Mouse (Mus musculus) splenic B cell, adult 2 months (primary cell): ENCODE results near the gene Acot10.
"Not testable (repeated sequence)": the region's sequence is repeated elsewhere in the genome, so short reads cannot be mapped to it uniquely, and the experiment has no call there.

ENCODE experiments used
- DNase-seq: peaks from one replicate; pipeline ENCODE4 v3.0.0-alpha.2; 2011; ENCODE audit warnings: low read depth, low spot score
- H3K27me3 ChIP-seq: 2 replicates; pipeline ENCODE4 v1.6.1; 2012; ENCODE audit warnings: mild to moderate bottlenecking, low read length, moderate library complexity, mixed read lengths; ENCODE audit not compliant: control insufficient read depth, poor library complexity, insufficient read depth, severe bottlenecking
- H3K36me3 ChIP-seq: 2 replicates; pipeline ENCODE4 v1.6.1; 2012; ENCODE audit warnings: mild to moderate bottlenecking, low read length, moderate library complexity, mixed read lengths; ENCODE audit not compliant: control insufficient read depth, poor library complexity, insufficient read depth, severe bottlenecking

The Acot10 gene

GRCm38 (mm10) chr15:20666650-20667049 lies at the start of gene Acot10:
Gene Acot10 (minus strand): TSS chr15:20666750.
- Histone ChIP-seq H3K27me3 (no peaks in the 10 kb centered on the region), H3K36me3 (no peaks in the 10 kb centered on the region)
- no peak for DNase-seq

GRCm38 (mm10) chr15:20711859-20712258 lies 45.3 kb upstream of the Acot10 start:
- Histone ChIP-seq H3K27me3 (no peaks in the 10 kb centered on the region), H3K36me3 (no peaks in the 10 kb centered on the region)
- DNase-seq, result no peak

GRCm38 (mm10) chr15:20696229-20696628 lies 29.7 kb upstream of the Acot10 start:
- Histone ChIP-seq H3K36me3 (no peaks in the 10 kb centered on the region), H3K27me3 (no peaks in the 10 kb centered on the region)
- DNase-seq, result no peak

- DNase-seq, result no peak
- Histone ChIP-seq H3K27me3 (no peaks in the 10 kb centered on the region), H3K36me3 (no peaks in the 10 kb centered on the region)
These were observed 17.6 kb upstream of the Acot10 start for GRCm38 (mm10) chr15:20684200-20684599.

GRCm38 (mm10) chr15:20682719-20683118 lies 16.2 kb upstream of the Acot10 start:
- Histone ChIP-seq H3K36me3 (no peaks in the 10 kb centered on the region), H3K27me3 (no peaks in the 10 kb centered on the region)
- no peak for DNase-seq

- not testable (repeated sequence) for H3K36me3 ChIP-seq, DNase-seq, H3K27me3 ChIP-seq
These were observed 3.0 kb upstream of the Acot10 start for GRCm38 (mm10) chr15:20669507-20669906.

GRCm38 (mm10) chr15:20667989-20668388 lies 1.4 kb upstream of the Acot10 start:
- Histone ChIP-seq H3K27me3 (no peaks in the 10 kb centered on the region), H3K36me3 (no peaks in the 10 kb centered on the region)
- DNase-seq, result no peak

- no peaks in the 10 kb centered on the region for H3K27me3 ChIP-seq
- DNase-seq, result no peak
- H3K36me3 ChIP-seq, result no peaks in the 10 kb centered on the region
These were observed 800 bp upstream of the Acot10 start for GRCm38 (mm10) chr15:20667350-20667749.

- no peaks in the 10 kb centered on the region for H3K27me3 ChIP-seq
- H3K36me3 ChIP-seq, result no peaks in the 10 kb centered on the region
- no peak for DNase-seq
These were observed 6.3 kb downstream of the Acot10 start for GRCm38 (mm10) chr15:20660221-20660620.

GRCm38 (mm10) chr15:20642905-20643414 lies 23.6 kb downstream of the Acot10 start:
- H3K27me3 ChIP-seq, result no peaks in the 10 kb centered on the region
- DNase-seq, result no peak
- H3K36me3 ChIP-seq, result no peaks in the 10 kb centered on the region

GRCm38 (mm10) chr15:20639155-20639554 lies 27.4 kb downstream of the Acot10 start:
- Histone ChIP-seq H3K27me3 (no peaks in the 10 kb centered on the region), H3K36me3 (no peaks in the 10 kb centered on the region)
- no peak for DNase-seq

GRCm38 (mm10) chr15:20634593-20634992 lies 32.0 kb downstream of the Acot10 start:
- no peak for DNase-seq
- Histone ChIP-seq H3K27me3 (no peaks in the 10 kb centered on the region), H3K36me3 (no peaks in the 10 kb centered on the region)
